Comparison of ENCODE assay signal across 8 mouse cellular contexts in the genomic region with DNA sequence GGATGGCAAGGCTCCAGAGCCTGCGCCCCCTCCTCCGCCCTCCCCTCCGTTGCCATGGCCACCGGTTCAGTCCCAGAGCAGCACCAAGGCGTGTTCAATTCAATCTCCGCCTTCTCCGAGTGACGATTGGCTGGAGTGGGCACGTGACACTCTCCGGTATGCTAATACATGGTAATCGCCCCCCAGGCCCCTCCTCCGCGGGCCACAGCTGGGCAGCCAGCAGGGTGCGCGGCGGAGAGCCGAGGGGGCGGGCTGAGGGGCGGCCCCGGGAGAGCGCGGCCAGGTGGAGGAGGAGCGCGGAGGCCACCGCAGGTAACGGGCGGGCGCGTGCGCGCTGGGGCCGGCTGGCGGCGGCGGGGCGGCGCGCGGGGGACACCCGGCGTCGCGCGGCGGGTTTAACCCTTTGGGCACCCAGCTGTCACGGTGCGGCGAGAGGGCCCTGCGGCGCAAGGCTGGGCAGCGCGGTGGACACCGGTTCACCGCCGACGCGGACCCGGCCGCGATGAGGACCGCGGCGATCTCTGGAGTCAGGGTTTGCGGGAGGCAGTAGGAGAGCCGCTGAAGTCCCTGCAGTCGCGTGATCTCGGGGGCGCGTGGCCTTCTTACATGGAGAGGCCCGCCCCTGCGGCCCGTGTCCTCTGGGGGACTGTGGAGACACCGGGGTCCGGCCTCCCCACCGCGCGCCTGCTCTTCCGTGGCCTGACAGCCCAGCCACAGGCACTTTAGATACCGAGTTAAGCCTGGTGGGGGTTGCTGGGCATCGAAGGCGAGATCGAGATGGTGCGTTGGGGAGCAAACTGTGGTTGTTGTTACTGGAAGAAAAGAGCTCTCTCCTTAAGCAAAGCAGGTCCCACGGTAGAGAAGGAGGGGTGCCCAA. TPM values are rescaled to one million over a fixed set of nuclear protein-coding genes. Genes with fewer than 3 reads are reported as not detected.
A peak's percentile ranks its signal among the peaks of the same experiment; 100 is the strongest.
DNase-seq lines count a peak whose midpoint lies in the region; ATAC-seq and TF ChIP-seq lines count a peak whose summit lies in the region.

TSS of gene Phc2 (plus strand) at position 198 of the 877 bp plus-strand sequence.

- no peaks in the 10 kb centered on the region for H3K27me3 ChIP-seq in cerebellum, adult 2 months (ENCODE audit: control insufficient read depth, insufficient read depth, low read length)
- H3K27me3 ChIP-seq in forebrain, embryonic 16.5 days (replicated peaks; ENCODE audit: control insufficient read depth, insufficient read depth, low read length): no peaks in the 10 kb centered on the region; the same call in 1 of the 2 replicates
- H3K27me3 ChIP-seq in liver, postnatal 0 days (ENCODE audit: insufficient read depth, low read length): no peaks in the 10 kb centered on the region
- H3K27me3 ChIP-seq in neural tube, embryonic 13.5 days: no peaks in the 10 kb centered on the region

- peak within 1 kb of the TSS; percentile 80 for H3K9ac ChIP-seq in ES-E14 (ENCODE audit: insufficient read depth, low read depth, low read length, poor library complexity, severe bottlenecking)
- H3K9ac ChIP-seq in forebrain, embryonic 16.5 days (replicated peaks; ENCODE audit: low read depth, low read length): peak within 1 kb of the TSS; percentile 75
- H3K9ac ChIP-seq in liver, postnatal 0 days (replicated peaks): peak within 1 kb of the TSS; percentile 73
- peak within 1 kb of the TSS; percentile 91 for H3K9ac ChIP-seq in neural tube, embryonic 13.5 days

- peak within 1 kb of the TSS; percentile 78 for H3K4me2 ChIP-seq in forebrain, embryonic 16.5 days (ENCODE audit: low read length)
- H3K4me2 ChIP-seq in liver, postnatal 0 days (ENCODE audit: low read depth, low read length): peak within 1 kb of the TSS; percentile 99
- H3K4me2 ChIP-seq in neural tube, embryonic 13.5 days: peak within 1 kb of the TSS; percentile 85

- no peaks in the 10 kb centered on the region for H3K36me3 ChIP-seq in ES-E14 (ENCODE audit: control insufficient read depth, insufficient read depth, low read length, poor library complexity, severe bottlenecking)
- H3K36me3 ChIP-seq in forebrain, embryonic 16.5 days (ENCODE audit: control insufficient read depth, insufficient read depth): no peaks in the 10 kb centered on the region
- H3K36me3 ChIP-seq in liver, postnatal 0 days (replicated peaks; ENCODE audit: insufficient read depth, low read length): no peaks in the 10 kb centered on the region
- 0 out of 2 replicates have a peak, but pooled peaks cover 5% of the 10 kb centered on the region for H3K36me3 ChIP-seq in neural tube, embryonic 13.5 days

- TF ChIP-seq POLR2A in cerebellum, adult 2 months (IDR thresholded peaks at IDR 0.05; ENCODE audit: borderline replicate concordance, insufficient read depth, low read length): 0 out of 2 replicates have a peak, but pooled peaks have one; percentile 13

- no peak within 1 kb of the TSS; the same call in 1 of the 2 replicates for H3K27ac ChIP-seq in ES-E14 (ENCODE audit: insufficient read depth, low read depth, low read length, poor library complexity, severe bottlenecking)
- peak within 1 kb of the TSS; percentile 87 for H3K27ac ChIP-seq in cerebellum, adult 2 months (ENCODE audit: insufficient read depth, low read length)
- H3K27ac ChIP-seq in forebrain, embryonic 16.5 days (ENCODE audit: low read length): peak within 1 kb of the TSS; percentile 63
- H3K27ac ChIP-seq in liver, postnatal 0 days (ENCODE audit: low read depth): peak within 1 kb of the TSS; percentile 64
- peak within 1 kb of the TSS; percentile 96 for H3K27ac ChIP-seq in neural tube, embryonic 13.5 days (replicated peaks)

- H3K4me3 ChIP-seq in ES-E14 (ENCODE audit: insufficient read depth in 1 of 2, low read depth in 1 of 2, low read length in 2 of 2, poor library complexity in 1 of 2, severe bottlenecking in 1 of 2): peak within 1 kb of the TSS; percentile 83 to 91
- H3K4me3 ChIP-seq in cerebellum, adult 2 months (replicated peaks; ENCODE audit: insufficient read depth, low read depth, low read length): peak within 1 kb of the TSS; percentile 85
- peak within 1 kb of the TSS; percentile 62 for H3K4me3 ChIP-seq in forebrain, embryonic 16.5 days (replicated peaks; ENCODE audit: low read length)
- H3K4me3 ChIP-seq in liver, postnatal 0 days (ENCODE audit: low read depth, low read length): peak within 1 kb of the TSS; percentile 71
- H3K4me3 ChIP-seq in neural tube, embryonic 13.5 days: peak within 1 kb of the TSS; percentile 80

- WGBS in cerebellum, adult 2 months: under 1% methylated on average over 85 of the region's 85 CpGs
- WGBS in forebrain, embryonic 16.5 days: under 1% methylated on average over 71 of the region's 85 CpGs
- under 1% methylated on average over 64 of the region's 85 CpGs for WGBS in liver, postnatal 0 days (ENCODE audit: insufficient replicate concordance)
- WGBS in neural tube, embryonic 13.5 days: under 1% methylated on average over 65 of the region's 85 CpGs

- TF ChIP-seq CTCF in cerebellum, adult 2 months (IDR thresholded peaks at IDR 0.05; ENCODE audit: borderline replicate concordance, insufficient read depth, low read depth, low read length): no peak
- peak; percentile 57 for TF ChIP-seq CTCF in liver, postnatal 0 days (IDR thresholded peaks at IDR 0.05; ENCODE audit: low read depth)

- in situ Hi-C loops in ES-E14 (cut with MboI; ENCODE audit: low sequenced_read_pairs in 2 of 2, unreplicated experiment in 2 of 2): no loop called here

- peak; percentile 99 for ATAC-seq in forebrain, embryonic 16.5 days
- ATAC-seq in liver, postnatal 0 days: peak; percentile 100
- peak; percentile 96 for ATAC-seq in neural tube, embryonic 13.5 days (ENCODE audit: low read depth)

- no peak for TF ChIP-seq EP300 in liver, postnatal 0 days (IDR thresholded peaks at IDR 0.05; ENCODE audit: low read depth)

- no peaks in the 10 kb centered on the region for H3K9me3 ChIP-seq in ES-E14 (ENCODE audit: control insufficient read depth, insufficient read depth, low read depth, low read length)
- no peaks in the 10 kb centered on the region for H3K9me3 ChIP-seq in forebrain, embryonic 16.5 days (ENCODE audit: control insufficient read depth, low read length)
- no peaks in the 10 kb centered on the region for H3K9me3 ChIP-seq in liver, postnatal 0 days (ENCODE audit: low read length)
- H3K9me3 ChIP-seq in neural tube, embryonic 13.5 days: no peaks in the 10 kb centered on the region

- H3K4me1 ChIP-seq in ES-E14 (ENCODE audit: control insufficient read depth in 2 of 2, insufficient read depth in 2 of 2, low read length in 2 of 2, poor library complexity in 1 of 2): no peaks in the 10 kb centered on the region; a peak in 1 of 4 replicates
- H3K4me1 ChIP-seq in cerebellum, adult 2 months (ENCODE audit: control insufficient read depth, insufficient read depth, low read length): peaks cover 19% of the 10 kb centered on the region
- peaks cover 24% of the 10 kb centered on the region for H3K4me1 ChIP-seq in forebrain, embryonic 16.5 days (replicated peaks; ENCODE audit: control insufficient read depth, insufficient read depth, low read length)
- peaks cover 14% of the 10 kb centered on the region for H3K4me1 ChIP-seq in liver, postnatal 0 days (ENCODE audit: insufficient read depth)
- H3K4me1 ChIP-seq in neural tube, embryonic 13.5 days (replicated peaks): peaks cover 74% of the 10 kb centered on the region

- intact Hi-C loops in heart, postnatal 25 days (cut with DNase I): no loop called here

- DNase-seq in ES-E14 (ENCODE audit: low read depth, low spot score): peak; percentile 92
- peak; percentile 95 to 96 for DNase-seq in cerebellum, adult 2 months
- peak; percentile 80 for DNase-seq in heart, postnatal 25 days (ENCODE audit: low spot score)
- DNase-seq in layer of hippocampus, adult 11-12 months (ENCODE audit: low spot score): peak; percentile 97
- DNase-seq in liver, postnatal 0 days: peak; percentile 93
- peak; percentile 94 for DNase-seq in telencephalon, adult 2 months (ENCODE audit: low read depth, low spot score)

TF ChIP-seq in ES-E14, 5 proteins besides CTCF, POLR2A, EP300 and RAD21:
- TF ChIP-seq HCFC1 (IDR thresholded peaks at IDR 0.05; ENCODE audit: borderline replicate concordance, insufficient read depth, low read length): no peak
- peak; percentile 62; the same call in 1 of the 2 replicates for TF ChIP-seq CHD2 (IDR thresholded peaks at IDR 0.05; ENCODE audit: low read depth, low read length)

RNA-seq across cellular contexts. Expression of gene Phc2, which starts in this region (rescaled TPM):
- 18.0 and 29.8 TPM in 2 replicates for total RNA-seq in ES-E14 (2012; rRNA removed)
- polyA plus RNA-seq in cerebellum, adult 2 months (2012; rRNA removed): 133 and 144 TPM in 2 replicates
- 33.2 and 34.9 TPM in 2 replicates for polyA plus RNA-seq in forebrain, embryonic 16.5 days (2015; fragmentation: Nextera tagmentation; extraction: Ambion mirVana)
- total RNA-seq in heart, postnatal 25 days (2021): 10 to 100 TPM; 36.1 to 48.5 TPM
- polyA plus RNA-seq in liver, postnatal 0 days (2015; fragmentation: Nextera tagmentation; extraction: Ambion mirVana): 14.6 and 18.7 TPM in 2 replicates
- polyA plus RNA-seq in neural tube, embryonic 13.5 days (2015; fragmentation: Nextera tagmentation; extraction: Ambion mirVana): 82.2 and 101 TPM in 2 replicates
